In genomic region chr7:84088971-84089370, GRCm38 (mm10) we compare ENCODE assay signal across 9 mouse cellular contexts. TPM values are rescaled to one million over a fixed set of nuclear protein-coding genes. Genes with fewer than 3 reads are reported as not detected.
DNase-seq lines count a peak whose midpoint lies in the region; ATAC-seq lines count a peak whose summit lies in the region.
"Had no signal": no experiment of that assay in that cellular context is flagged by ENCODE, and none has a peak within 500 bp of the region (broad histone marks: within the 10 kb centered on the region; RNA-seq: fewer than 3 reads in every experiment).

No protein-coding gene starts in this region.

- peaks cover 10% of the 10 kb centered on the region for H3K4me1 ChIP-seq in intestine, embryonic 14.5 days (replicated peaks; ENCODE audit: control insufficient read depth, insufficient read depth, low read length)
- peaks cover 16% of the 10 kb centered on the region for H3K4me1 ChIP-seq in intestine, embryonic 15.5 days (replicated peaks)

- H3K27me3 ChIP-seq in intestine, embryonic 14.5 days (replicated peaks; ENCODE audit: control insufficient read depth, insufficient read depth, low read length): peaks cover 23% of the 10 kb centered on the region
- peaks cover 30% of the 10 kb centered on the region for H3K27me3 ChIP-seq in intestine, embryonic 15.5 days (replicated peaks)

- no peak overlapping the region for H3K4me2 ChIP-seq in intestine, embryonic 14.5 days (ENCODE audit: low read length)
- H3K4me2 ChIP-seq in intestine, embryonic 15.5 days (replicated peaks): no peak overlapping the region

- 8% methylated on average over 4 of the region's 4 CpGs for WGBS in intestine, embryonic 14.5 days
- WGBS in intestine, embryonic 15.5 days: 12% methylated on average over 4 of the region's 4 CpGs

- H3K27ac ChIP-seq in intestine, embryonic 14.5 days (ENCODE audit: low read depth): no peak overlapping the region
- H3K27ac ChIP-seq in intestine, embryonic 15.5 days: no peak overlapping the region

- no peaks in the 10 kb centered on the region for H3K9me3 ChIP-seq in intestine, embryonic 14.5 days (ENCODE audit: control insufficient read depth, low read length)
- H3K9me3 ChIP-seq in intestine, embryonic 15.5 days: no peaks in the 10 kb centered on the region

- intact Hi-C loops in heart, postnatal 14 days (cut with DNase I): loop anchor here (1.0 kb wide), 1 partner anchor 183 kb away; no protein-coding TSS in a partner anchor
- intact Hi-C loops in left cerebral cortex, postnatal 25 days (cut with DNase I): loop anchor here (5.0 to 10.0 kb wide), 3 partner anchors 63 to 706 kb away; partner anchors contain the start of gene Abhd17c

- H3K36me3 ChIP-seq in intestine, embryonic 14.5 days (ENCODE audit: control insufficient read depth, insufficient read depth, low read length): no peaks in the 10 kb centered on the region
- no peaks in the 10 kb centered on the region for H3K36me3 ChIP-seq in intestine, embryonic 15.5 days

- no peak overlapping the region for H3K4me3 ChIP-seq in intestine, embryonic 14.5 days (ENCODE audit: low read depth, low read length)
- H3K4me3 ChIP-seq in intestine, embryonic 15.5 days (replicated peaks): no peak overlapping the region
- H3K4me3 ChIP-seq: erythroblast, embryonic 14.5 days had no signal

- no peak for ATAC-seq in intestine, embryonic 14.5 days (replicated peaks; ENCODE audit: low FRiP score, low TSS enrichment, low read depth)
- ATAC-seq in intestine, embryonic 15.5 days: no peak

- peak; percentile 82 for DNase-seq in intestine, embryonic 14.5 days (ENCODE audit: low spot score)
- DNase-seq in WW6 (ENCODE audit: low read depth, low spot score): peak; percentile 46
- DNase-seq in cerebellum, postnatal 4 days (ENCODE audit: low spot score in 2 of 2): peak; percentile 60 to 72
- peak; percentile 76 to 86 for DNase-seq in heart, postnatal 14 days
- peak; percentile 61 to 78 for DNase-seq in left cerebral cortex, postnatal 25 days (ENCODE audit: low spot score in 2 of 2)
- DNase-seq in ovary, postnatal 14 days (ENCODE audit: low spot score): peak; percentile 72
- DNase-seq in thymus, postnatal 14 days: peak; percentile 85

- no peak overlapping the region for H3K9ac ChIP-seq in intestine, embryonic 14.5 days (ENCODE audit: low read length)
- H3K9ac ChIP-seq in intestine, embryonic 15.5 days: no peak overlapping the region

RNA-seq across cellular contexts. Expression of gene Cemip, which starts 2.7 kb away (rescaled TPM):
- polyA plus RNA-seq in intestine, embryonic 14.5 days (2014; fragmentation: Nextera tagmentation; extraction: Ambion mirVana): 0.49 and 0.97 TPM in 2 replicates
- 0.44 and 0.49 TPM in 2 replicates for polyA plus RNA-seq in intestine, embryonic 15.5 days (2015; fragmentation: Nextera tagmentation; extraction: Ambion mirVana)
- total RNA-seq in heart, postnatal 14 days (2021): under 1 TPM; 0.41 to 0.68 TPM
- 10 to 100 TPM; 16.9 to 21.5 TPM for total RNA-seq in left cerebral cortex, postnatal 25 days (2021)

Comparison
In these comparisons a context has a peak if more than half of its experiments do, and no peak if none do; other contexts are left out.
1. RNA of gene Cemip, which starts 2.7 kb away (total RNA-seq): 16.9 to 21.5 TPM in left cerebral cortex, postnatal 25 days; 0.41 to 0.68 TPM in heart, postnatal 14 days; every median in the first group is over 10 times any median in the second.
2. Peak in every context shown above with its lines, with median percentiles within 50 percentile points of each other: DNase-seq.